Mouse (Mus musculus) ES-E14 (cell line): ENCODE measurements around the gene Unc5b. TPM values are rescaled to one million over a fixed set of nuclear protein-coding genes. Genes with fewer than 3 reads are reported as not detected.

Experiments used
- DNase-seq: peaks from one replicate; pipeline ENCODE4 v3.0.0-alpha.2; 2013; ENCODE audit warnings: low read depth, low spot score
- H3K27ac ChIP-seq: 2 replicates; pipeline ENCODE4 v1.5.1; 2012; ENCODE audit warnings: low read depth, mild to moderate bottlenecking, low read length, moderate library complexity, mixed read lengths; ENCODE audit not compliant: poor library complexity, insufficient read depth, severe bottlenecking
- H3K36me3 ChIP-seq: 2 replicates; pipeline ENCODE4 v1.6.1; 2012; ENCODE audit warnings: mild to moderate bottlenecking, low read length, moderate library complexity, mixed read lengths; ENCODE audit not compliant: control insufficient read depth, poor library complexity, insufficient read depth, severe bottlenecking
- H3K4me1 ChIP-seq, 2 experiments: fragments of 150-350 bp in 1 of 2; sonication (generic) in 1 of 2; 2 replicates each; pipeline ENCODE4 v1.6.1; 2012; ENCODE audit warnings: low read length in 2 of 2, mild to moderate bottlenecking in 1 of 2, mixed read lengths in 1 of 2; ENCODE audit not compliant: control insufficient read depth in 2 of 2, insufficient read depth in 2 of 2, poor library complexity in 1 of 2
- H3K4me3 ChIP-seq, 2 experiments: fragments of 150-350 bp in 1 of 2; sonication (generic) in 1 of 2; 2 replicates each; pipeline ENCODE4 v1.5.1; 2012; ENCODE audit warnings: low read length in 2 of 2, low read depth in 1 of 2, mild to moderate bottlenecking in 1 of 2, mixed read lengths in 1 of 2; ENCODE audit not compliant: insufficient read depth in 1 of 2, poor library complexity in 1 of 2, severe bottlenecking in 1 of 2
- H3K9ac ChIP-seq: 2 replicates; pipeline ENCODE4 v1.6.1; 2012; ENCODE audit warnings: low read depth, mild to moderate bottlenecking, low read length, mixed read lengths; ENCODE audit not compliant: poor library complexity, insufficient read depth, severe bottlenecking
- H3K9me3 ChIP-seq: fragments of 150-350 bp; sonication (generic); 2 replicates; pipeline ENCODE4 v1.6.1; 2012; ENCODE audit warnings: low read depth, mild to moderate bottlenecking, low read length; ENCODE audit not compliant: control insufficient read depth, insufficient read depth
- CHD2 ChIP-seq: IDR thresholded peaks from 2 replicates; pipeline ENCODE4 v1.6.1; 2014; ENCODE audit warnings: mild to moderate bottlenecking, low read depth, low read length, inconsistent platforms
- HCFC1 ChIP-seq: IDR thresholded peaks from 2 replicates; pipeline ENCODE4 v1.6.1; 2012; ENCODE audit warnings: low read length, inconsistent platforms, borderline replicate concordance; ENCODE audit not compliant: insufficient read depth
- MAFK ChIP-seq: IDR thresholded peaks from 2 replicates; pipeline ENCODE4 v1.6.1; 2014; ENCODE audit warnings: mild to moderate bottlenecking, low read depth, low read length, inconsistent platforms; ENCODE audit not compliant: insufficient read depth
- ZC3H11A ChIP-seq: IDR thresholded peaks from 2 replicates; pipeline ENCODE4 v1.6.1; 2012; ENCODE audit warnings: low read depth, mild to moderate bottlenecking, inconsistent platforms, low read length, borderline replicate concordance
- ZNF384 ChIP-seq: IDR thresholded peaks from 2 replicates; pipeline ENCODE4 v1.6.1; 2012; ENCODE audit warnings: low read depth, low read length, inconsistent platforms
- in situ Hi-C, 2 experiments: fragments of 600-800 bp; cut with MboI; formaldehyde crosslinking; loops; one replicate each; pipeline ENCODE4 v1.15.1; 2025; ENCODE audit warnings: low sequenced_read_pairs in 2 of 2, inconsistent platforms in 1 of 2; ENCODE audit not compliant: unreplicated experiment in 2 of 2
- total RNA-seq: library from RNA; depleted of rRNA; stranded (reverse); fragments of 300-350 nt; gene quantifications from 2 replicates; pipeline ENCODE4 v1.2.3, GENCODE M21; 2012

Gene Unc5b
- total RNA-seq, 1 experiment = 82.0 TPM

- in situ Hi-C loops = loop anchor here in 1 of 2 experiments (10.0 kb wide), 1 partner anchor 325 kb away; the partner anchor contains the start of gene Sgpl1
- TF ChIP-seq MAFK = no peak
- Histone ChIP-seq H3K27ac (no peak overlapping the region), H3K4me3 (no peak overlapping the region), H3K36me3 (no peaks in the 10 kb centered on the region), H3K4me1 (peaks cover 6 to 42% of the 10 kb centered on the region in 2 experiments), H3K9ac (no peak overlapping the region), H3K9me3 (no peaks in the 10 kb centered on the region)
- DNase-seq = no peak
Observed at GRCm38 (mm10) chr10:60819654-60820192, 11.7 kb downstream of the Unc5b start.

- DNase-seq = no peak
- peaks cover 6 to 47% of the 10 kb centered on the region in 2 experiments for H3K4me1 ChIP-seq
- no peak overlapping the region for H3K27ac ChIP-seq
- no peaks in the 10 kb centered on the region for H3K9me3 ChIP-seq
- H3K36me3 ChIP-seq = no peaks in the 10 kb centered on the region
- in situ Hi-C loops = no loop called here
- no peak for TF ChIP-seq MAFK
- no peak for TF ChIP-seq CHD2
- no peak for TF ChIP-seq ZC3H11A
- TF ChIP-seq ZNF384 = no peak
- no peak for TF ChIP-seq HCFC1
- no peak overlapping the region for H3K4me3 ChIP-seq
- no peak overlapping the region for H3K9ac ChIP-seq
Observed at GRCm38 (mm10) chr10:60819179-60819578, 12.2 kb downstream of the Unc5b start.

GRCm38 (mm10) chr10:60818708-60819107 is 12.7 kb downstream of the Unc5b start:
- H3K9ac ChIP-seq = no peak overlapping the region
- TF ChIP-seq ZC3H11A (no peak), HCFC1 (no peak), CHD2 (no peak), ZNF384 (no peak), MAFK (no peak)
- DNase-seq = no peak
- H3K27ac ChIP-seq = no peak overlapping the region
- peaks cover 9 to 46% of the 10 kb centered on the region in 2 experiments for H3K4me1 ChIP-seq
- H3K9me3 ChIP-seq = no peaks in the 10 kb centered on the region
- no peak overlapping the region for H3K4me3 ChIP-seq
- H3K36me3 ChIP-seq = no peaks in the 10 kb centered on the region
- in situ Hi-C loops = no loop called here

- Histone ChIP-seq H3K4me1 (peaks cover 9 to 50% of the 10 kb centered on the region in 2 experiments), H3K9me3 (no peaks in the 10 kb centered on the region), H3K9ac (no peak overlapping the region), H3K27ac (no peak overlapping the region), H3K4me3 (no peak overlapping the region), H3K36me3 (no peaks in the 10 kb centered on the region)
- TF ChIP-seq ZC3H11A = no peak
- no peak for TF ChIP-seq HCFC1
- no peak for TF ChIP-seq ZNF384
- no peak for TF ChIP-seq MAFK
- TF ChIP-seq CHD2 = no peak
- no peak for DNase-seq
- in situ Hi-C loops = no loop called here
Observed at GRCm38 (mm10) chr10:60817868-60818267, 13.5 kb downstream of the Unc5b start.

- no peak overlapping the region for H3K4me3 ChIP-seq
- no peak overlapping the region for H3K27ac ChIP-seq
- H3K36me3 ChIP-seq = no peaks in the 10 kb centered on the region
- peaks cover 12 to 55% of the 10 kb centered on the region in 2 experiments for H3K4me1 ChIP-seq
- no peak for TF ChIP-seq ZNF384
- no peak for TF ChIP-seq MAFK
- no peak for TF ChIP-seq HCFC1
- no peak for TF ChIP-seq ZC3H11A
- TF ChIP-seq CHD2 = no peak
- no peak for DNase-seq
- no peaks in the 10 kb centered on the region for H3K9me3 ChIP-seq
- in situ Hi-C loops = no loop called here
- no peak overlapping the region for H3K9ac ChIP-seq
Observed at GRCm38 (mm10) chr10:60816872-60817648, 14.3 kb downstream of the Unc5b start.
